Mouse (Mus musculus) heart, embryonic 16.5 days (tissue): ENCODE measurements at regions not wholly inside any gene's neighbourhood (a gene's known extent, or its start where the extent isn't known, plus 50 kb on each side); places are given as distances from the start of the nearest gene placed in this dataset.
A peak's percentile ranks its signal among the peaks of the same experiment; 100 is the strongest.

ENCODE experiments used
- ATAC-seq: fragments of 200-750 bp; cut with Nextera tagmentation; replicated peaks from 2 replicates; pipeline ENCODE4 v1.8.0; 2017; ENCODE audit warnings: moderate number of reproducible peaks; ENCODE audit not compliant: insufficient read depth, low FRiP score; ENCODE audit errors: extremely low read depth
- H3K27ac ChIP-seq: fragments of 300-500 bp; sonication (generic); 2 replicates; pipeline ENCODE4 v1.5.1; 2014; ENCODE audit warnings: mild to moderate bottlenecking, low read length, control low read depth, moderate library complexity
- H3K27me3 ChIP-seq: fragments of 300-500 bp; sonication (generic); 2 replicates; pipeline ENCODE4 v1.6.1; 2014; ENCODE audit warnings: low read length, mixed read lengths; ENCODE audit not compliant: control insufficient read depth, insufficient read depth
- H3K36me3 ChIP-seq: fragments of 300-500 bp; sonication (generic); 2 replicates; pipeline ENCODE4 v1.6.1; 2014; ENCODE audit not compliant: control insufficient read depth, insufficient read depth
- H3K4me1 ChIP-seq: fragments of 300-500 bp; sonication (generic); 2 replicates; pipeline ENCODE4 v1.6.1; 2014; ENCODE audit warnings: low read length, mixed read lengths; ENCODE audit not compliant: control insufficient read depth, insufficient read depth
- H3K4me2 ChIP-seq: fragments of 300-500 bp; sonication (generic); 2 replicates; pipeline ENCODE4 v1.6.1; 2014; ENCODE audit warnings: low read depth, mild to moderate bottlenecking, control low read depth, low read length
- H3K4me3 ChIP-seq: fragments of 300-500 bp; sonication (generic); 2 replicates; pipeline ENCODE4 v1.5.1; 2014; ENCODE audit warnings: mild to moderate bottlenecking, control low read depth, low read length
- H3K9ac ChIP-seq: fragments of 300-500 bp; sonication (generic); 2 replicates; pipeline ENCODE4 v1.6.1; 2014; ENCODE audit warnings: low read length, control low read depth
- H3K9me3 ChIP-seq: fragments of 300-500 bp; sonication (generic); replicated peaks from 2 replicates; pipeline ENCODE4 v1.6.1; 2016; ENCODE audit warnings: low read length; ENCODE audit not compliant: control insufficient read depth
- WGBS: fragments of 180-500 bp; shearing (Covaris S2); extraction: QIAGEN DNeasy Blood & Tissue Kit; methylation state at CpG from one replicate; pipeline ENCODE4 v1.1.7; 2014; 5-methylcytosine and 5-hydroxymethylcytosine counted together

GRCm38 (mm10) chr9:67144511-67144910 is 95.3 kb upstream of the Tpm1 start:
- H3K36me3 ChIP-seq: no peaks in the 10 kb centered on the region
- H3K4me1 ChIP-seq: peaks cover 18% of the 10 kb centered on the region
- H3K9me3 ChIP-seq: no peaks in the 10 kb centered on the region
- no peak for ATAC-seq
- H3K27me3 ChIP-seq: no peaks in the 10 kb centered on the region
- no peak overlapping the region for H3K4me3 ChIP-seq
- no peak overlapping the region for H3K4me2 ChIP-seq
- H3K9ac ChIP-seq: no peak overlapping the region
- H3K27ac ChIP-seq: no peak overlapping the region

GRCm38 (mm10) chr9:67140319-67140887 is 91.2 kb upstream of the Tpm1 start:
- H3K4me1 ChIP-seq: peaks cover 19% of the 10 kb centered on the region
- WGBS: 38% methylated on average over 7 of the region's 7 CpGs
- H3K36me3 ChIP-seq: no peaks in the 10 kb centered on the region
- H3K4me3 ChIP-seq: no peak overlapping the region
- H3K27ac ChIP-seq: peak overlapping the region; percentile 81
- peak; percentile 69 for ATAC-seq
- H3K27me3 ChIP-seq: no peaks in the 10 kb centered on the region
- peak overlapping the region; percentile 10; the same call in 1 of the 2 replicates for H3K4me2 ChIP-seq
- H3K9ac ChIP-seq: peak overlapping the region; percentile 15; the same call in 1 of the 2 replicates
- H3K9me3 ChIP-seq: no peaks in the 10 kb centered on the region

- ATAC-seq: no peak
Observed at GRCm38 (mm10) chr9:67137681-67138080, 88.5 kb upstream of the Tpm1 start.

GRCm38 (mm10) chr9:67137141-67137540 is 87.9 kb upstream of the Tpm1 start:
- Histone ChIP-seq H3K4me2 (no peak overlapping the region), H3K27ac (no peak overlapping the region), H3K4me1 (peaks cover 18% of the 10 kb centered on the region), H3K36me3 (no peaks in the 10 kb centered on the region), H3K9me3 (no peaks in the 10 kb centered on the region), H3K27me3 (no peaks in the 10 kb centered on the region), H3K9ac (no peak overlapping the region), H3K4me3 (no peak overlapping the region)
- ATAC-seq: no peak
- WGBS: 40% methylated on average over 4 of the region's 4 CpGs

More at GRCm38 (mm10) chr9:67137681-67138080, 88.5 kb upstream of the Tpm1 start:
- no peak overlapping the region for H3K9ac ChIP-seq
- WGBS: 65% methylated on average over 5 of the region's 5 CpGs
- no peak overlapping the region for H3K27ac ChIP-seq
- H3K27me3 ChIP-seq: no peaks in the 10 kb centered on the region
- no peak overlapping the region for H3K4me3 ChIP-seq
- no peaks in the 10 kb centered on the region for H3K9me3 ChIP-seq
- no peaks in the 10 kb centered on the region for H3K36me3 ChIP-seq
- H3K4me1 ChIP-seq: peaks cover 14% of the 10 kb centered on the region
- no peak overlapping the region for H3K4me2 ChIP-seq

- 89% methylated on average over 6 of the region's 6 CpGs for WGBS
- Histone ChIP-seq H3K27ac (no peak overlapping the region), H3K9me3 (no peaks in the 10 kb centered on the region), H3K4me1 (peaks cover 18% of the 10 kb centered on the region), H3K4me3 (no peak overlapping the region), H3K4me2 (no peak overlapping the region), H3K36me3 (no peaks in the 10 kb centered on the region), H3K27me3 (no peaks in the 10 kb centered on the region), H3K9ac (no peak overlapping the region)
- ATAC-seq: no peak
Observed at GRCm38 (mm10) chr9:67136166-67136565, 87.0 kb upstream of the Tpm1 start.

- H3K4me2 ChIP-seq: no peak overlapping the region
- H3K4me1 ChIP-seq: peaks cover 9% of the 10 kb centered on the region
- no peaks in the 10 kb centered on the region for H3K27me3 ChIP-seq
- WGBS: 80% methylated on average over 6 of the region's 6 CpGs
- H3K36me3 ChIP-seq: no peaks in the 10 kb centered on the region
- H3K27ac ChIP-seq: no peak overlapping the region
- no peak overlapping the region for H3K4me3 ChIP-seq
- no peaks in the 10 kb centered on the region for H3K9me3 ChIP-seq
- no peak for ATAC-seq
- H3K9ac ChIP-seq: no peak overlapping the region
Observed at GRCm38 (mm10) chr9:67134378-67134777, 85.2 kb upstream of the Tpm1 start.

- no peak for ATAC-seq
- no peaks in the 10 kb centered on the region for H3K9me3 ChIP-seq
Observed at GRCm38 (mm10) chr9:67132370-67132769, 83.2 kb upstream of the Tpm1 start.

GRCm38 (mm10) chr9:67130730-67131440 is 81.7 kb upstream of the Tpm1 start:
- no peak overlapping the region for H3K4me3 ChIP-seq
- no peaks in the 10 kb centered on the region for H3K36me3 ChIP-seq
- 0 out of 2 replicates have a peak, but pooled peaks cover 5% of the 10 kb centered on the region for H3K4me1 ChIP-seq
- no peak overlapping the region for H3K27ac ChIP-seq
- H3K9ac ChIP-seq: no peak overlapping the region
- no peaks in the 10 kb centered on the region for H3K27me3 ChIP-seq
- no peak overlapping the region for H3K4me2 ChIP-seq
- 74% methylated on average over 8 of the region's 8 CpGs for WGBS
- H3K9me3 ChIP-seq: no peaks in the 10 kb centered on the region
- ATAC-seq: no peak

More at GRCm38 (mm10) chr9:67132370-67132769, 83.2 kb upstream of the Tpm1 start:
- H3K4me2 ChIP-seq: no peak overlapping the region
- peaks cover 7% of the 10 kb centered on the region for H3K4me1 ChIP-seq
- WGBS: 45% methylated on average over 5 of the region's 5 CpGs
- no peak overlapping the region for H3K27ac ChIP-seq
- no peaks in the 10 kb centered on the region for H3K27me3 ChIP-seq
- H3K9ac ChIP-seq: no peak overlapping the region
- H3K4me3 ChIP-seq: no peak overlapping the region
- H3K36me3 ChIP-seq: no peaks in the 10 kb centered on the region

GRCm38 (mm10) chr9:67129891-67130290 is 80.7 kb upstream of the Tpm1 start:
- no peak for ATAC-seq
- Histone ChIP-seq H3K4me2 (no peak overlapping the region), H3K4me1 (0 out of 2 replicates have a peak, but pooled peaks cover 5% of the 10 kb centered on the region), H3K27me3 (no peaks in the 10 kb centered on the region), H3K9ac (no peak overlapping the region), H3K27ac (no peak overlapping the region), H3K36me3 (no peaks in the 10 kb centered on the region), H3K9me3 (no peaks in the 10 kb centered on the region), H3K4me3 (no peak overlapping the region)
- WGBS: 75% methylated on average over 3 of the region's 3 CpGs
